10 mouse cellular contexts compared by ENCODE assay signal in genomic region chr7:30327140-30327539, GRCm38 (mm10). TPM values are rescaled to one million over a fixed set of nuclear protein-coding genes. Genes with fewer than 3 reads are reported as not detected.
DNase-seq lines count a peak whose midpoint lies in the region; ATAC-seq lines count a peak whose summit lies in the region.
"Had no signal": no experiment of that assay in that cellular context is flagged by ENCODE, and none has a peak within 500 bp of the region (broad histone marks: within the 10 kb centered on the region; RNA-seq: fewer than 3 reads in every experiment).

No protein-coding gene starts in this region.

- 65% methylated on average over 15 of the region's 15 CpGs for WGBS in limb, embryonic 13.5 days
- WGBS in limb, embryonic 10.5 days = 70% methylated on average over 15 of the region's 15 CpGs

- no peak for ATAC-seq in limb, embryonic 13.5 days (ENCODE audit: low FRiP score, low read depth)
- ATAC-seq: forebrain, postnatal 0 days had no signal

- peaks cover 10% of the 10 kb centered on the region for H3K27me3 ChIP-seq in limb, embryonic 13.5 days
- 0 out of 2 replicates have a peak, but pooled peaks cover 9% of the 10 kb centered on the region for H3K27me3 ChIP-seq in limb, embryonic 10.5 days (ENCODE audit: low read depth, poor library complexity, severe bottlenecking)

- H3K36me3 ChIP-seq in limb, embryonic 13.5 days = no peaks in the 10 kb centered on the region
- no peaks in the 10 kb centered on the region for H3K36me3 ChIP-seq in limb, embryonic 10.5 days

- H3K4me3 ChIP-seq in limb, embryonic 13.5 days = no peak overlapping the region
- no peak overlapping the region for H3K4me3 ChIP-seq in limb, embryonic 10.5 days

- H3K4me2 ChIP-seq in limb, embryonic 13.5 days (replicated peaks) = no peak overlapping the region

- DNase-seq in limb, embryonic 10.5 days (ENCODE audit: low spot score) = no peak
- DNase-seq in R1 (ENCODE audit: low read depth, low spot score) = peak; percentile 39
- peak; percentile 98 for DNase-seq in cerebellum, adult 9-10 months
- peak; percentile 69 to 78 for DNase-seq in kidney, postnatal 36 days
- no peak for DNase-seq in layer of hippocampus, adult 11-12 months (ENCODE audit: low spot score)
- DNase-seq in gastrocnemius, postnatal 14 days = no peak
- DNase-seq: forebrain, postnatal 0 days; thymus, postnatal 36 days had no signal

- no peaks in the 10 kb centered on the region for H3K9me3 ChIP-seq in limb, embryonic 13.5 days
- H3K9me3 ChIP-seq in limb, embryonic 10.5 days (replicated peaks) = no peaks in the 10 kb centered on the region

- H3K27ac ChIP-seq in limb, embryonic 13.5 days = no peak overlapping the region
- no peak overlapping the region for H3K27ac ChIP-seq in limb, embryonic 10.5 days

- H3K9ac ChIP-seq in limb, embryonic 13.5 days = peak overlapping the region; percentile 43; the same call in 1 of the 2 replicates
- H3K9ac ChIP-seq: forebrain, postnatal 0 days had no signal

- H3K4me1 ChIP-seq in limb, embryonic 13.5 days = peaks cover 5% of the 10 kb centered on the region; the same call in 1 of the 2 replicates
- peaks cover 19% of the 10 kb centered on the region for H3K4me1 ChIP-seq in limb, embryonic 10.5 days

- intact Hi-C loops in gastrocnemius, postnatal 14 days (cut with DNase I; ENCODE audit: low total_unique reads) = no loop called here

RNA-seq across cellular contexts. Expression of gene Sdhaf1, which starts 3.4 kb away (rescaled TPM):
- 20.0 and 22.4 TPM in 2 replicates for polyA plus RNA-seq in limb, embryonic 13.5 days (2015; fragmentation: Nextera tagmentation; extraction: Ambion mirVana)
- polyA plus RNA-seq in limb, embryonic 10.5 days (2016; fragmentation: Nextera tagmentation; extraction: Ambion mirVana) = 18.3 and 18.4 TPM in 2 replicates
- total RNA-seq in gastrocnemius, postnatal 14 days (2021) = 10 to 100 TPM in 1 of 2 experiments, 1 to 10 TPM in 1; 7.8 to 10.6 TPM

RNA-seq across cellular contexts. Expression of gene E130208F15Rik, which starts 5.6 kb away (rescaled TPM):
- polyA plus RNA-seq in limb, embryonic 13.5 days (2015; fragmentation: Nextera tagmentation; extraction: Ambion mirVana) = 0.95 and 1.2 TPM in 2 replicates
- 2.1 and 4.2 TPM in 2 replicates for polyA plus RNA-seq in limb, embryonic 10.5 days (2016; fragmentation: Nextera tagmentation; extraction: Ambion mirVana)
- under 1 TPM; 0.51 to 0.78 TPM for total RNA-seq in gastrocnemius, postnatal 14 days (2021)

RNA-seq across cellular contexts. Expression of gene Syne4, which starts 12.5 kb away (rescaled TPM):
- 89.9 and 90.4 TPM in 2 replicates for polyA plus RNA-seq in limb, embryonic 13.5 days (2015; fragmentation: Nextera tagmentation; extraction: Ambion mirVana)
- polyA plus RNA-seq in limb, embryonic 10.5 days (2016; fragmentation: Nextera tagmentation; extraction: Ambion mirVana) = 52.9 and 92.3 TPM in 2 replicates
- total RNA-seq in gastrocnemius, postnatal 14 days (2021) = 1 to 10 TPM; 1.0 to 1.1 TPM

RNA-seq across cellular contexts. Expression of gene Alkbh6, which starts 18.6 kb away (rescaled TPM):
- 94.2 and 99.2 TPM in 2 replicates for polyA plus RNA-seq in limb, embryonic 13.5 days (2015; fragmentation: Nextera tagmentation; extraction: Ambion mirVana)
- polyA plus RNA-seq in limb, embryonic 10.5 days (2016; fragmentation: Nextera tagmentation; extraction: Ambion mirVana) = 93.3 and 107 TPM in 2 replicates
- total RNA-seq in gastrocnemius, postnatal 14 days (2021) = 10 to 100 TPM; 16.0 to 17.4 TPM

RNA-seq across cellular contexts. Expression of gene Lrfn3, which starts 35.4 kb away (rescaled TPM):
- 6.8 and 7.5 TPM in 2 replicates for polyA plus RNA-seq in limb, embryonic 13.5 days (2015; fragmentation: Nextera tagmentation; extraction: Ambion mirVana)
- polyA plus RNA-seq in limb, embryonic 10.5 days (2016; fragmentation: Nextera tagmentation; extraction: Ambion mirVana) = 4.0 and 4.2 TPM in 2 replicates
- 1 to 10 TPM; 1.5 to 1.8 TPM for total RNA-seq in gastrocnemius, postnatal 14 days (2021)
- total RNA-seq: megakaryocyte progenitor cell, adult 5-6 weeks had no signal

Comparison
In these comparisons a context has a peak if more than half of its experiments do, and no peak if none do; other contexts are left out.
1. DNase-seq: peak in R1 (single experiment), cerebellum, adult 9-10 months (single experiment) and kidney, postnatal 36 days (2 of 2); none in limb, embryonic 10.5 days (single experiment), layer of hippocampus, adult 11-12 months (single experiment) and gastrocnemius, postnatal 14 days (single experiment).